Mouse (Mus musculus): ENCODE measurements around the gene Rala. TPM values are rescaled to one million over a fixed set of nuclear protein-coding genes. Genes with fewer than 3 reads are reported as not detected.

Gene Rala
- total and polyA plus RNA-seq, 3 experiments, result 26.7 to 45.3 (median 31.1) TPM

DNA sequence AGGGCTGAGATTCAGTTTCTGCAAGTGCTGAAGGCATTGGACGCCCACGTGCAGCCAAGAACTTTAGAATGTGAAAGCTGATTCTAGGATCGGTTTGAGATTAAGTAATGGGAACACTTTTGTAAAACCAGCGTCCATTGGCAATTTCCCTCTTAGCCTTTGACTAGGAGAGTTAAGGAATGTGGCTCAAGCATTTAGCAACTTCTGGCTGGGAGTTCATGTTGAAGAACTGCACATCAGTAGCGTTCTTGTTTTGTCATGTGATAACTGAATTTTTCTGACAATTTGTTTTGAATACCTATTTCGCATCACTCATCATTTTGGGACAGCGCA, 49.4 kb upstream of the Rala start:
- peaks cover 9% of the 10 kb centered on the region for H3K79me2 ChIP-seq (replicated peaks; ENCODE audit: control insufficient read depth, extremely low read depth, insufficient read depth, poor library complexity, severe bottlenecking)
- H3K36me3 ChIP-seq (replicated peaks in 1 of 2; ENCODE audit: control insufficient read depth in 1 of 2, insufficient read depth in 1 of 2, low read length in 1 of 2), result peaks cover 4 to 10% of the 10 kb centered on the region in 2 experiments
- H3K4me3 ChIP-seq (replicated peaks in 1 of 3; ENCODE audit: low read depth in 2 of 3, low read length in 2 of 3, poor library complexity in 1 of 3), result peak overlapping the region; percentile 94 to 100 (median 95)
- no peak for DNase-seq (ENCODE audit: extremely low read depth)
- dilution Hi-C loops (cut with MboI; ENCODE audit: extremely low pct_ligation_motif_present, extremely low pct_unique_long_range_greater_than_20kb, low sequenced_read_pairs) (no loop called here), in situ Hi-C loops (cut with MboI; ENCODE audit: low pct_ligation_motif_present, low pct_unique_long_range_greater_than_20kb, low sequenced_read_pairs) (loop anchor here (10.0 to 25.0 kb wide), 2 partner anchors 49 to 256 kb away; partner anchors contain the start of gene Rala)
- TF ChIP-seq NRF1 (IDR thresholded peaks at IDR 0.05; ENCODE audit: low read depth, low read length), result no peak
- no peak for TF ChIP-seq SIN3A (IDR thresholded peaks at IDR 0.05; ENCODE audit: low read length)
- TF ChIP-seq POLR2A (IDR thresholded peaks at IDR 0.05; ENCODE audit: low read depth, low read length), result no peak; the same call in 1 of the 2 replicates
- TF ChIP-seq IRF4 (IDR thresholded peaks at IDR 0.05; ENCODE audit: low read depth, low read length), result no peak
- no peak for TF ChIP-seq UBTF (IDR thresholded peaks at IDR 0.05; ENCODE audit: low read depth, low read length)
- TF ChIP-seq BHLHE40 (IDR thresholded peaks at IDR 0.05; ENCODE audit: low read depth, low read length), result no peak
- no peak for TF ChIP-seq GABPA (IDR thresholded peaks at IDR 0.05; ENCODE audit: insufficient replicate concordance, low read depth, low read length)
- no peak for TF ChIP-seq MAFK (IDR thresholded peaks at IDR 0.05; ENCODE audit: insufficient replicate concordance, low read length)
- no peak for TF ChIP-seq MEF2A (IDR thresholded peaks at IDR 0.05; ENCODE audit: borderline replicate concordance, low read depth, low read length)
- no peak for TF ChIP-seq POLR2AphosphoS2 (IDR thresholded peaks at IDR 0.05; ENCODE audit: low read depth, low read length)
- no peak for TF ChIP-seq USF2 (conservative IDR thresholded peaks at IDR 0.05; ENCODE audit: low read depth, low read length)
- TF ChIP-seq MYC (IDR thresholded peaks at IDR 0.05; ENCODE audit: low read depth, low read length), result no peak
- TF ChIP-seq E2F4 (IDR thresholded peaks at IDR 0.05; ENCODE audit: insufficient replicate concordance, low read depth, low read length), result no peak
- no peak overlapping the region for H3K27ac ChIP-seq (ENCODE audit: insufficient read depth, low read depth)
- H3K4me2 ChIP-seq (ENCODE audit: insufficient read depth, low read depth, poor library complexity, severe bottlenecking), result peak overlapping the region; percentile 27; the same call in 1 of the 2 replicates
- H3K4me1 ChIP-seq (ENCODE audit: control insufficient read depth in 1 of 2, insufficient read depth in 2 of 2), result peaks cover 2 to 14% of the 10 kb centered on the region in 2 experiments; a peak in 2 of 4 replicates
- no peaks in the 10 kb centered on the region for H3K27me3 ChIP-seq (replicated peaks)
- H3K9me3 ChIP-seq (replicated peaks; ENCODE audit: low read length), result no peaks in the 10 kb centered on the region
- H3K9ac ChIP-seq (ENCODE audit: insufficient read depth, low read depth), result 0 out of 2 replicates have a peak overlapping the region, but pooled peaks have one; percentile 10

GRCm38 (mm10) chr13:17992697-17993514, 48.9 kb upstream of the Rala start, which contains the start of gene Yae1d1:
TSS of gene Yae1d1 (minus strand) at chr13:17993349.
- peaks cover 9% of the 10 kb centered on the region for H3K79me2 ChIP-seq (replicated peaks; ENCODE audit: control insufficient read depth, extremely low read depth, insufficient read depth, poor library complexity, severe bottlenecking)
- peak; percentile 88 for DNase-seq (ENCODE audit: extremely low read depth)
- H3K4me1 ChIP-seq (ENCODE audit: control insufficient read depth in 1 of 2, insufficient read depth in 2 of 2), result peaks cover 2 to 14% of the 10 kb centered on the region in 2 experiments; a peak in 2 of 4 replicates
- no peak within 1 kb of the TSS for H3K27ac ChIP-seq (ENCODE audit: insufficient read depth, low read depth)
- no peaks in the 10 kb centered on the region for H3K9me3 ChIP-seq (replicated peaks; ENCODE audit: low read length)
- H3K9ac ChIP-seq (ENCODE audit: insufficient read depth, low read depth), result peak within 1 kb of the TSS; percentile 97
- dilution Hi-C loops (cut with MboI; ENCODE audit: extremely low pct_ligation_motif_present, extremely low pct_unique_long_range_greater_than_20kb, low sequenced_read_pairs), result no loop called here
- peaks cover 4 to 11% of the 10 kb centered on the region in 2 experiments for H3K36me3 ChIP-seq (replicated peaks in 1 of 2; ENCODE audit: control insufficient read depth in 1 of 2, insufficient read depth in 1 of 2, low read length in 1 of 2)
- no peaks in the 10 kb centered on the region for H3K27me3 ChIP-seq (replicated peaks)
- in situ Hi-C loops (cut with MboI; ENCODE audit: low pct_ligation_motif_present, low pct_unique_long_range_greater_than_20kb, low sequenced_read_pairs), result loop anchor here (10.0 to 25.0 kb wide), 2 partner anchors 48 to 256 kb away; partner anchors contain the start of gene Rala
- peak within 1 kb of the TSS; percentile 94 to 100 (median 95) for H3K4me3 ChIP-seq (replicated peaks in 1 of 3; ENCODE audit: low read depth in 2 of 3, low read length in 2 of 3, poor library complexity in 1 of 3)
- peak within 1 kb of the TSS; percentile 93 for H3K4me2 ChIP-seq (ENCODE audit: insufficient read depth, low read depth, poor library complexity, severe bottlenecking)
- TF ChIP-seq EP300 (IDR thresholded peaks at IDR 0.05; ENCODE audit: low read length) (no peak), POLR2A (IDR thresholded peaks at IDR 0.05; ENCODE audit: low read depth, low read length) (peak; percentile 91), MAZ (IDR thresholded peaks at IDR 0.05; ENCODE audit: low read depth, low read length) (peak; percentile 55; the same call in 1 of the 2 replicates), JUND (conservative IDR thresholded peaks at IDR 0.05; ENCODE audit: low read depth, low read length) (no peak), SMC3 (IDR thresholded peaks at IDR 0.05; ENCODE audit: low read depth, low read length) (no peak; the same call in 1 of the 2 replicates), NELFE (IDR thresholded peaks at IDR 0.05; ENCODE audit: low read depth, low read length) (peak; percentile 96), SIN3A (IDR thresholded peaks at IDR 0.05; ENCODE audit: low read length) (peak; percentile 95), POLR2AphosphoS2 (IDR thresholded peaks at IDR 0.05; ENCODE audit: low read depth, low read length) (peak; percentile 72; the same call in 1 of the 2 replicates), ZMIZ1 (IDR thresholded peaks at IDR 0.05; ENCODE audit: low read depth, low read length) (peak; percentile 86), ZNF384 (IDR thresholded peaks at IDR 0.05; ENCODE audit: low read depth, low read length) (no peak), TBP (conservative IDR thresholded peaks at IDR 0.05; ENCODE audit: low read depth, low read length) (peak; percentile 52; the same call in 1 of the 2 replicates), TCF12 (IDR thresholded peaks at IDR 0.05; ENCODE audit: low read depth, low read length) (peak; percentile 88), ZKSCAN1 (IDR thresholded peaks at IDR 0.05; ENCODE audit: borderline replicate concordance, low read depth, low read length) (no peak), HCFC1 (IDR thresholded peaks at IDR 0.05; ENCODE audit: low read depth, low read length) (peak; percentile 91), IRF4 (IDR thresholded peaks at IDR 0.05; ENCODE audit: low read depth, low read length) (peak; percentile 72), BHLHE40 (IDR thresholded peaks at IDR 0.05; ENCODE audit: low read depth, low read length) (peak; percentile 39; the same call in 1 of the 2 replicates), KAT2A (IDR thresholded peaks at IDR 0.05; ENCODE audit: insufficient replicate concordance, low read length) (peak; percentile 91; the same call in 1 of the 2 replicates), CHD2 (IDR thresholded peaks at IDR 0.05; ENCODE audit: low read length) (peak; percentile 90), NRF1 (IDR thresholded peaks at IDR 0.05; ENCODE audit: low read depth, low read length) (0 out of 2 replicates have a peak, but pooled peaks have one; percentile 25), CHD1 (IDR thresholded peaks at IDR 0.05; ENCODE audit: low read depth, low read length) (no peak), ETS1 (conservative IDR thresholded peaks at IDR 0.05; ENCODE audit: low read depth, low read length) (peak; percentile 26; the same call in 1 of the 2 replicates), ZC3H11A (IDR thresholded peaks at IDR 0.05; ENCODE audit: low read depth, low read length) (no peak)

Data from CH12.LX (cell line).